Mouse (Mus musculus): Measurements from ENCODE around the gene Mapk3.

- TF ChIP-seq USF1 (IDR thresholded peaks at IDR 0.05; ENCODE audit: low read depth, low read length) (no peak), POLR2A (IDR thresholded peaks at IDR 0.05; ENCODE audit: low read depth, low read length) (no peak; the same call in 1 of the 2 replicates), NRF1 (IDR thresholded peaks at IDR 0.05; ENCODE audit: low read depth, low read length) (no peak), TCF12 (IDR thresholded peaks at IDR 0.05; ENCODE audit: low read depth, low read length) (no peak)
Observed at GRCm38 (mm10) chr7:126794271-126794605, 34.8 kb downstream of the Mapk3 start.
